Mouse (Mus musculus) myocyte (in vitro differentiated cells): Measurements from ENCODE around the gene Zdhhc4. TPM values are rescaled to one million over a fixed set of nuclear protein-coding genes. Genes with fewer than 3 reads are reported as not detected.

Source experiments
- H3K27me3 ChIP-seq: one replicate; pipeline ENCODE4 v1.6.1; 2011; ENCODE audit not compliant: control insufficient read depth, insufficient read depth, insufficient read length
- H3K36me3 ChIP-seq: one replicate; pipeline ENCODE4 v1.6.1; 2011; ENCODE audit not compliant: control insufficient read depth, insufficient read depth
- H3K4me2 ChIP-seq: one replicate; pipeline ENCODE4 v1.6.1; 2011; ENCODE audit warnings: low read depth, control low read depth
- H3K4me3 ChIP-seq: one replicate; pipeline ENCODE4 v1.5.1; 2011; ENCODE audit warnings: mild to moderate bottlenecking, control low read depth, moderate library complexity
- H3K79me2 ChIP-seq: one replicate; pipeline ENCODE4 v1.6.1; 2011; ENCODE audit not compliant: control insufficient read depth, insufficient read depth
- H3ac ChIP-seq: one replicate; pipeline ENCODE4 v1.6.1; 2011; ENCODE audit not compliant: control insufficient read depth, insufficient read length
- CEBPB ChIP-seq: IDR thresholded peaks from 2 replicates; pipeline ENCODE4 v1.6.1; 2011; ENCODE audit warnings: mild to moderate bottlenecking, moderate library complexity; ENCODE audit not compliant: poor library complexity, insufficient read depth, severe bottlenecking
- E2F4 ChIP-seq: IDR thresholded peaks from one replicate; pipeline ENCODE4 v1.6.1; 2011; ENCODE audit warnings: mild to moderate bottlenecking, control low read depth, moderate library complexity; ENCODE audit not compliant: insufficient read depth
- MAX ChIP-seq: IDR thresholded peaks from one replicate; pipeline ENCODE4 v1.6.1; 2011; ENCODE audit warnings: low read depth, mild to moderate bottlenecking, control low read depth
- MYOD1 ChIP-seq, 3 experiments: IDR thresholded peaks; one replicate each; pipeline ENCODE4 v1.6.1; 2011; ENCODE audit warnings: control low read depth in 2 of 3, low read depth in 2 of 3, mild to moderate bottlenecking in 2 of 3, moderate library complexity in 1 of 3; ENCODE audit not compliant: insufficient read length in 2 of 3, control insufficient read depth in 1 of 3
- MYOG ChIP-seq, 3 experiments: IDR thresholded peaks; one replicate each; pipeline ENCODE4 v1.6.1; 2011; ENCODE audit warnings: control low read depth in 2 of 3, low read depth in 2 of 3, mild to moderate bottlenecking in 2 of 3; ENCODE audit not compliant: insufficient read length in 2 of 3, control insufficient read depth in 1 of 3, insufficient read depth in 1 of 3
- POLR2A ChIP-seq: IDR thresholded peaks from one replicate; pipeline ENCODE4 v1.6.1; 2011; ENCODE audit warnings: low read depth, mild to moderate bottlenecking, control low read depth, moderate library complexity; ENCODE audit not compliant: insufficient read length
- POLR2AphosphoS2 ChIP-seq: IDR thresholded peaks from one replicate; pipeline ENCODE4 v1.6.1; 2011; ENCODE audit warnings: low read depth, control low read depth; ENCODE audit not compliant: insufficient read length
- REST ChIP-seq: IDR thresholded peaks from one replicate; pipeline ENCODE4 v1.6.1; 2011; ENCODE audit warnings: mild to moderate bottlenecking, control low read depth, moderate library complexity; ENCODE audit not compliant: insufficient read depth, insufficient read length
- SRF ChIP-seq: IDR thresholded peaks from one replicate; pipeline ENCODE4 v1.6.1; 2011; ENCODE audit warnings: low read depth; ENCODE audit not compliant: control insufficient read depth, insufficient read length
- TCF12 ChIP-seq: IDR thresholded peaks from one replicate; pipeline ENCODE4 v1.6.1; 2011; ENCODE audit warnings: mild to moderate bottlenecking, control low read depth; ENCODE audit not compliant: poor library complexity, insufficient read depth, severe bottlenecking
- TCF3 ChIP-seq: IDR thresholded peaks from one replicate; pipeline ENCODE4 v1.6.1; 2011; ENCODE audit warnings: low read depth, control low read depth; ENCODE audit not compliant: insufficient read length
- USF1 ChIP-seq: IDR thresholded peaks from one replicate; pipeline ENCODE4 v1.6.1; 2011; ENCODE audit warnings: low read depth, mild to moderate bottlenecking, control low read depth, moderate library complexity
- polyA plus RNA-seq: library from polyadenylated mRNA; unstranded; fragments of >200 nt; fragmentation: generic; extraction: Trizol; gene quantifications from one replicate; pipeline ENCODE4 v1.2.1, GENCODE M21; 2012; ENCODE audit warnings: missing spikeins

The Zdhhc4 gene
- polyA plus RNA-seq, 1 experiment, result 60.5 TPM

DNA sequence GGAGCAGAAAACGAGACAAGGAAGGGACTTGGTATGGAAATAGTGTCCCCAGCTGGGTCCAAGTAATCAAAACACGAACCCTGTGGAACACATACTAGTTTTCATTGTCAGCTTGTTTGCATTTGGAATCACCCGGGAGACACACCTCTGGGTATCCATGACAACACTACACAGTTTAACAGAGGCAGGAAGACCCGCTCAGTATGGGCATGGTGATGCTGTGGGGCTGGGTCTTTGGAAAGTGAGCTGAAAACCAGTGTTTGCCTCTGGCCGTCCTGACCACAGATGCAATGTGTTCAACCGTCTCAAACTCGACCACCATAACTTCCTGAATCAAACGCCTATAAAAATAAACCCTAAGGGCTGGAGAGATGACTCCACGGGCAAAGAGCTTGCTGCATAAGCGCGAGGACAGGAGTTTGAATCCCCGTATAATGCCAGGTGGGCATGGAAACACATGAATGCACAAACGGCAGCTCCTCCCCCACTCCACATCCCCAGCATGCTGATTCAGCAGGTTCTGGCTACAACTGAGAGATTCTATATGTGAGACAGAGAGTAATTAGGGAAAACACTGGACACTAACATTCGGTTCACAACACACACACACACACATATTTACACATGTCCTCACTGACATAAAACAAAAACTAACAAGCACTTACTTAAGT, 5.5 kb upstream of the Zdhhc4 start:
- peaks cover 20% of the 10 kb centered on the region for H3K27me3 ChIP-seq
- TF ChIP-seq MYOD1 (IDR thresholded peaks at IDR 0.05; ENCODE audit: control insufficient read depth in 1 of 3, insufficient read length in 2 of 3, low read depth in 2 of 3), result no peak
- TF ChIP-seq POLR2A, result no peak
- TF ChIP-seq MAX, result no peak
- TF ChIP-seq TCF3, result no peak
- TF ChIP-seq POLR2AphosphoS2, result no peak
- TF ChIP-seq SRF, result no peak
- TF ChIP-seq TCF12, result no peak
- no peak for TF ChIP-seq CEBPB
- no peak for TF ChIP-seq REST
- TF ChIP-seq E2F4, result no peak
- TF ChIP-seq MYOG (IDR thresholded peaks at IDR 0.05; ENCODE audit: control insufficient read depth in 1 of 3, insufficient read depth in 1 of 3, insufficient read length in 2 of 3, low read depth in 2 of 3), result no peak
- TF ChIP-seq USF1, result no peak
- H3K36me3 ChIP-seq, result no peaks in the 10 kb centered on the region
- H3K4me2 ChIP-seq, result peak overlapping the region; percentile 63
- no peak overlapping the region for H3ac ChIP-seq
- H3K79me2 ChIP-seq, result no peaks in the 10 kb centered on the region
- H3K4me3 ChIP-seq, result no peak overlapping the region

GRCm38 (mm10) chr5:143333872-143334271, 4.8 kb upstream of the Zdhhc4 start:
- H3K4me2 ChIP-seq, result peak overlapping the region; percentile 63
- H3ac ChIP-seq, result no peak overlapping the region
- TF ChIP-seq REST (no peak), MAX (no peak), TCF3 (no peak), TCF12 (no peak), MYOG (IDR thresholded peaks at IDR 0.05; ENCODE audit: control insufficient read depth in 1 of 3, insufficient read depth in 1 of 3, insufficient read length in 2 of 3, low read depth in 2 of 3) (no peak), CEBPB (no peak), SRF (no peak), USF1 (no peak), MYOD1 (IDR thresholded peaks at IDR 0.05; ENCODE audit: control insufficient read depth in 1 of 3, insufficient read length in 2 of 3, low read depth in 2 of 3) (no peak), POLR2AphosphoS2 (no peak), POLR2A (no peak), E2F4 (no peak)
- H3K27me3 ChIP-seq, result peaks cover 14% of the 10 kb centered on the region
- H3K4me3 ChIP-seq, result no peak overlapping the region
- no peaks in the 10 kb centered on the region for H3K36me3 ChIP-seq
- H3K79me2 ChIP-seq, result peaks cover under 1% of the 10 kb centered on the region

- Histone ChIP-seq H3K27me3 (no peaks in the 10 kb centered on the region), H3K79me2 (peaks cover 14% of the 10 kb centered on the region), H3K4me3 (no peak overlapping the region), H3K36me3 (peaks cover 18% of the 10 kb centered on the region), H3ac (no peak overlapping the region), H3K4me2 (no peak overlapping the region)
- TF ChIP-seq POLR2A, result no peak
- no peak for TF ChIP-seq E2F4
- no peak for TF ChIP-seq TCF3
- TF ChIP-seq TCF12, result no peak
- TF ChIP-seq CEBPB, result no peak
These were observed 11.8 kb downstream of the Zdhhc4 start for GRCm38 (mm10) chr5:143317288-143317610.

DNA sequence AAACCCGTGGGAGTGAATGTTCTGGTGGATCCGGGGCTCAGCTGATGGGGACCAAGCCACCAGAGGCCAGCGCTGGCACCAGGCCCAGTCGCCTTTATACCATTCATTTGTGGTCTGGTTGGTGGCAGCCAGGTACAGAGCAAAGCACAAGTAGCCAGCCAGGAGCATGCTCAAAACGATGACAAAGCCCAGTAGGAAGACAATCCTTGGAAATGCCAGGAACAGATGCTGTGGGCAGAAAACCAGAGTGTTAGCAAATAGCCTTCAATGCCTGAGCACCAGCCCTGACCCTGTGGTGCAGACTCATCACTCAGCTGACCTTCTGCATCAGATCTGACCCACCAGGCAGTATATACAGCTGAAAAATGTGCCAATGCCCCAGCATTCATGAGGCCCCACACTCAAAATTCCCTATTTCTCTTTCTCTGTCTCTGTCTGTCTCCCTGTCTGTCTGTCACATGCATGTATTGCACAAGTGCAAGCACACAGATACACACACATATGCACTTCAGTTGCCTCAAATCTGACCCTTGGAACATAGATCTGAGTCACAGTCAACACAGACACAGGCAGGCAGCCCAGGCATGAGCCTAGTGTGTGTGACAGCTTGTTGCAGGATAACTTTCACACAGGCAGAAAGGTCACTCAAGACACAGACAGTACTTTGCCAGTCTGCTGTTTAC, 12.3 kb downstream of the Zdhhc4 start:
- H3K4me2 ChIP-seq, result no peak overlapping the region
- H3K79me2 ChIP-seq, result peaks cover 14% of the 10 kb centered on the region
- peaks cover 14% of the 10 kb centered on the region for H3K36me3 ChIP-seq
- TF ChIP-seq MYOG (IDR thresholded peaks at IDR 0.05; ENCODE audit: control insufficient read depth in 1 of 3, insufficient read depth in 1 of 3, insufficient read length in 2 of 3, low read depth in 2 of 3), result no peak
- no peak for TF ChIP-seq POLR2A
- no peak for TF ChIP-seq TCF3
- no peak for TF ChIP-seq POLR2AphosphoS2
- no peaks in the 10 kb centered on the region for H3K27me3 ChIP-seq
- H3ac ChIP-seq, result no peak overlapping the region
- no peak overlapping the region for H3K4me3 ChIP-seq

- peak overlapping the region; percentile 50 for H3ac ChIP-seq
- H3K4me3 ChIP-seq, result peak overlapping the region; percentile 43
- peaks cover 19% of the 10 kb centered on the region for H3K79me2 ChIP-seq
- no peaks in the 10 kb centered on the region for H3K27me3 ChIP-seq
- peak overlapping the region; percentile 42 for H3K4me2 ChIP-seq
- H3K36me3 ChIP-seq, result peaks cover 9% of the 10 kb centered on the region
- TF ChIP-seq MAX (no peak), TCF12 (no peak), USF1 (no peak), POLR2AphosphoS2 (no peak), MYOG (IDR thresholded peaks at IDR 0.05; ENCODE audit: control insufficient read depth in 1 of 3, insufficient read depth in 1 of 3, insufficient read length in 2 of 3, low read depth in 2 of 3) (no peak), TCF3 (no peak), POLR2A (no peak), CEBPB (no peak)
These were observed 13.6 kb downstream of the Zdhhc4 start for GRCm38 (mm10) chr5:143315514-143315888.
